Mouse (Mus musculus) skeletal muscle tissue, adult 2 months (tissue): Measurements from ENCODE around the gene Trpc3.
"Not testable (repeated sequence)": the region's sequence is repeated elsewhere in the genome, so short reads cannot be mapped to it uniquely, and the experiment has no call there.

Experiments used
- DNase-seq: peaks from one replicate; pipeline ENCODE4 v3.0.0-alpha.2; 2012; ENCODE audit warnings: low read depth, low spot score

Trpc3 gene

GRCm38 (mm10) chr3:36689392-36690291, at the start of gene Trpc3:
TSS of gene Trpc3 (minus strand) at chr3:36690167.
- DNase-seq = no peak

- DNase-seq = no peak
These were observed 48.1 kb upstream of the Trpc3 start for GRCm38 (mm10) chr3:36738071-36738470.

- DNase-seq = no peak
These were observed 43.1 kb upstream of the Trpc3 start for GRCm38 (mm10) chr3:36733075-36733474.

- no peak for DNase-seq
These were observed 36.6 kb upstream of the Trpc3 start for GRCm38 (mm10) chr3:36726545-36726944.

GRCm38 (mm10) chr3:36721850-36722249, 31.9 kb upstream of the Trpc3 start:
- DNase-seq = no peak

GRCm38 (mm10) chr3:36709521-36709920, 19.6 kb upstream of the Trpc3 start:
- no peak for DNase-seq

GRCm38 (mm10) chr3:36690292-36690650, 304 bp upstream of the Trpc3 start:
- no peak for DNase-seq

- peak; percentile 14 for DNase-seq
These were observed 1.1 kb downstream of the Trpc3 start for GRCm38 (mm10) chr3:36688874-36689273.

- DNase-seq = no peak
These were observed 14.1 kb downstream of the Trpc3 start for GRCm38 (mm10) chr3:36675822-36676221.

GRCm38 (mm10) chr3:36667814-36668213, 22.2 kb downstream of the Trpc3 start:
- DNase-seq = no peak

GRCm38 (mm10) chr3:36645245-36645559, 44.8 kb downstream of the Trpc3 start:
- DNase-seq = not testable (repeated sequence)

- DNase-seq = no peak
These were observed 45.3 kb downstream of the Trpc3 start for GRCm38 (mm10) chr3:36644554-36645244.

- no peak for DNase-seq
These were observed 46.6 kb downstream of the Trpc3 start for GRCm38 (mm10) chr3:36643354-36643753.

GRCm38 (mm10) chr3:36642736-36643135, 47.2 kb downstream of the Trpc3 start:
- no peak for DNase-seq

GRCm38 (mm10) chr3:36640787-36641186, 49.2 kb downstream of the Trpc3 start:
- no peak for DNase-seq

- DNase-seq = no peak
These were observed 54.5 kb downstream of the Trpc3 start for GRCm38 (mm10) chr3:36635449-36635848.

GRCm38 (mm10) chr3:36626803-36627202, 63.2 kb downstream of the Trpc3 start:
- DNase-seq = no peak

GRCm38 (mm10) chr3:36618181-36618580, 71.8 kb downstream of the Trpc3 start:
- no peak for DNase-seq

- DNase-seq = no peak
These were observed 76.1 kb downstream of the Trpc3 start for GRCm38 (mm10) chr3:36613908-36614255.

- peak; percentile 86 for DNase-seq
These were observed 76.6 kb downstream of the Trpc3 start, which contains the start of gene Bbs7 for GRCm38 (mm10) chr3:36613202-36613907. TSS of gene Bbs7 (minus strand) at chr3:36613477.

GRCm38 (mm10) chr3:36612687-36613086, 77.3 kb downstream of the Trpc3 start:
- DNase-seq = no peak
